In genomic region chr9:42387038-42387437, GRCm38 (mm10) we compare ENCODE assay signal across 24 mouse cellular contexts. TPM values are rescaled to one million over a fixed set of nuclear protein-coding genes. Genes with fewer than 3 reads are reported as not detected.
DNase-seq lines count a peak whose midpoint lies in the region; ATAC-seq lines count a peak whose summit lies in the region.
"Had no signal": no experiment of that assay in that cellular context is flagged by ENCODE, and none has a peak within 500 bp of the region (broad histone marks: within the 10 kb centered on the region; RNA-seq: fewer than 3 reads in every experiment).

No protein-coding gene starts in this region.

- no peaks in the 10 kb centered on the region for H3K9me3 ChIP-seq in forebrain, embryonic 14.5 days (replicated peaks; ENCODE audit: control insufficient read depth, low read length)
- no peaks in the 10 kb centered on the region for H3K9me3 ChIP-seq in forebrain, embryonic 11.5 days (ENCODE audit: control insufficient read depth, low read length)
- H3K9me3 ChIP-seq: embryonic facial prominence, embryonic 13.5 days; forebrain, embryonic 10.5 days; forebrain, embryonic 15.5 days; heart, embryonic 12.5 days; heart, embryonic 15.5 days; hindbrain, embryonic 10.5 days; hindbrain, embryonic 13.5 days had no signal

- H3K27ac ChIP-seq in forebrain, embryonic 14.5 days (ENCODE audit: low read depth, low read length), result no peak overlapping the region
- no peak overlapping the region for H3K27ac ChIP-seq in forebrain, embryonic 11.5 days (ENCODE audit: low read depth, low read length)
- H3K27ac ChIP-seq: embryonic facial prominence, embryonic 13.5 days; forebrain, embryonic 10.5 days; forebrain, embryonic 15.5 days; heart, embryonic 15.5 days; hindbrain, embryonic 10.5 days; hindbrain, embryonic 13.5 days had no signal

- no peak overlapping the region for H3K4me2 ChIP-seq in forebrain, embryonic 14.5 days (ENCODE audit: low read length)
- H3K4me2 ChIP-seq in forebrain, embryonic 11.5 days (ENCODE audit: low read depth, low read length, severe bottlenecking), result no peak overlapping the region
- H3K4me2 ChIP-seq: embryonic facial prominence, embryonic 13.5 days; forebrain, embryonic 15.5 days; heart, embryonic 12.5 days; heart, embryonic 15.5 days; hindbrain, embryonic 13.5 days had no signal

- DNase-seq in forebrain, embryonic 14.5 days (ENCODE audit: low spot score), result peak; percentile 31
- DNase-seq in forebrain, embryonic 11.5 days (ENCODE audit: low spot score), result no peak
- DNase-seq in right cerebral cortex, postnatal 14 days, result peak; percentile 60
- no peak for DNase-seq in right cerebral cortex, postnatal 25 days
- peak; percentile 46 for DNase-seq in brain, adult 2 months (ENCODE audit: low read depth, low spot score)
- DNase-seq in spleen, postnatal 36 days (ENCODE audit: low spot score in 2 of 2), result no peak
- DNase-seq: adrenal gland, adult 2 months; adrenal gland, postnatal 14 days; cerebellum, adult 11-12 months; cerebellum, adult 9-10 months; cerebellum, postnatal 25 days; gastrocnemius, postnatal 25 days; heart, adult 18-20 months; heart, postnatal 10 days; heart, postnatal 36 days had no signal

- no peaks in the 10 kb centered on the region for H3K36me3 ChIP-seq in forebrain, embryonic 14.5 days (ENCODE audit: control insufficient read depth, insufficient read depth, low read length)
- H3K36me3 ChIP-seq in forebrain, embryonic 11.5 days (ENCODE audit: control insufficient read depth, insufficient read depth, low read length), result no peaks in the 10 kb centered on the region
- H3K36me3 ChIP-seq: embryonic facial prominence, embryonic 13.5 days; forebrain, embryonic 10.5 days; forebrain, embryonic 15.5 days; heart, embryonic 12.5 days; heart, embryonic 15.5 days; hindbrain, embryonic 10.5 days; hindbrain, embryonic 13.5 days had no signal

- no peak overlapping the region for H3K9ac ChIP-seq in forebrain, embryonic 14.5 days (ENCODE audit: low read length)
- no peak overlapping the region for H3K9ac ChIP-seq in forebrain, embryonic 11.5 days (ENCODE audit: low read length)
- H3K9ac ChIP-seq: embryonic facial prominence, embryonic 13.5 days; forebrain, embryonic 15.5 days; heart, embryonic 12.5 days; heart, embryonic 15.5 days; hindbrain, embryonic 13.5 days had no signal

- H3K27me3 ChIP-seq in forebrain, embryonic 14.5 days (replicated peaks; ENCODE audit: control insufficient read depth, insufficient read depth, low read length), result no peaks in the 10 kb centered on the region
- no peaks in the 10 kb centered on the region for H3K27me3 ChIP-seq in forebrain, embryonic 11.5 days (ENCODE audit: control insufficient read depth, insufficient read depth, low read length)
- H3K27me3 ChIP-seq: forebrain, embryonic 15.5 days had no signal

- 75% methylated on average over 8 of the region's 8 CpGs for WGBS in forebrain, embryonic 14.5 days
- WGBS in forebrain, embryonic 11.5 days, result 83% methylated on average over 8 of the region's 8 CpGs

- H3K4me1 ChIP-seq in forebrain, embryonic 14.5 days (ENCODE audit: control insufficient read depth, insufficient read depth, low read length), result peaks cover 5% of the 10 kb centered on the region; the same call in 1 of the 2 replicates
- H3K4me1 ChIP-seq in forebrain, embryonic 11.5 days (replicated peaks; ENCODE audit: control insufficient read depth, insufficient read depth, low read length), result 0 out of 2 replicates have a peak, but pooled peaks cover 4% of the 10 kb centered on the region
- H3K4me1 ChIP-seq: heart, embryonic 12.5 days; heart, embryonic 15.5 days; hindbrain, embryonic 10.5 days had no signal

- H3K4me3 ChIP-seq in forebrain, embryonic 14.5 days (ENCODE audit: low read depth, low read length), result no peak overlapping the region
- H3K4me3 ChIP-seq in forebrain, embryonic 11.5 days (ENCODE audit: low read depth, low read length), result no peak overlapping the region
- H3K4me3 ChIP-seq: embryonic facial prominence, embryonic 13.5 days; forebrain, embryonic 10.5 days; forebrain, embryonic 15.5 days; heart, embryonic 12.5 days; heart, embryonic 15.5 days; hindbrain, embryonic 10.5 days; hindbrain, embryonic 13.5 days had no signal

- ATAC-seq in forebrain, embryonic 14.5 days, result no peak
- ATAC-seq in forebrain, embryonic 11.5 days (replicated peaks; ENCODE audit: low FRiP score), result no peak
- ATAC-seq: CD4-positive, CD25-positive, alpha-beta regulatory T cell, adult 4 months; forebrain, embryonic 15.5 days; hindbrain, embryonic 16.5 days had no signal

RNA-seq across cellular contexts. Expression of gene Tecta, which starts 12.7 kb away (rescaled TPM):
- 0.12 and 0.33 TPM in 2 replicates for polyA plus RNA-seq in forebrain, embryonic 14.5 days (2014; fragmentation: Nextera tagmentation; extraction: Ambion mirVana)
- polyA plus RNA-seq in forebrain, embryonic 11.5 days (2014; fragmentation: Nextera tagmentation; extraction: Ambion mirVana), result 0.15 and 0.16 TPM in 2 replicates
- polyA plus RNA-seq: CD4-positive, CD25-positive, alpha-beta regulatory T cell, adult 4 months had no signal

Comparison
In these comparisons a context has a peak if more than half of its experiments do, and no peak if none do; other contexts are left out.
1. DNase-seq: peak in forebrain, embryonic 14.5 days (single experiment), right cerebral cortex, postnatal 14 days (single experiment) and brain, adult 2 months (single experiment); none in forebrain, embryonic 11.5 days (single experiment), right cerebral cortex, postnatal 25 days (single experiment) and spleen, postnatal 36 days (0 of 2).